Mouse (Mus musculus): ENCODE measurements around the gene Chd1l. TPM values are rescaled to one million over a fixed set of nuclear protein-coding genes. Genes with fewer than 3 reads are reported as not detected.

Chd1l gene
- polyA plus RNA-seq, 2 experiments, result 12.8 to 13.5 TPM

DNA sequence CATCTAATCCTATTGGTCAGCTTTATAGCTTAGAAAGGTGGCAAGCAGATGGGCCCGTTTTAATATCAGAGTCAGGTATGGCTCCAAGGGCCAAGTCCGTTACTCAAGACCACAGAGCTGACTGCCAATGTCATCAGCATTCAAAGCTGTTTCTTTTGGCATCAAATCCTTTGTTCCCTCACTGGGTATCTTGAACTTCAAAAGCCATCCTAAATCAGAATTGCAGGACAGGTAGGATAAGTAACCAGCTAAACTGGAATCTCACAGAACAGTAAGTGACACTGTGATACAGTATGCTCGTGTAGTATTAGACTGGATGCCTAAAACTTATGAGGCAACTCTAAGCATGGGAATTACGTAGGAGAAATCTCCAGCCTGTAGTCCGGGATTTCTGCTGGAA lies 16.9 kb downstream of the Chd1l start:
- no peak for ATAC-seq (ENCODE audit: low FRiP score, low read depth)
- Histone ChIP-seq H3K4me3 (replicated peaks; ENCODE audit: low read length) (no peak overlapping the region), H3K4me2 (replicated peaks; ENCODE audit: low read depth, low read length, severe bottlenecking) (no peak overlapping the region), H3K4me1 (ENCODE audit: control insufficient read depth, insufficient read depth, low read length) (no peaks in the 10 kb centered on the region), H3K9ac (ENCODE audit: low read depth, low read length, severe bottlenecking) (no peak overlapping the region), H3K9me3 (ENCODE audit: control insufficient read depth, low read length) (no peaks in the 10 kb centered on the region), H3K27me3 (ENCODE audit: control insufficient read depth, insufficient read depth, low read length) (no peaks in the 10 kb centered on the region), H3K36me3 (ENCODE audit: control insufficient read depth, insufficient read depth, low read length) (peaks cover 15% of the 10 kb centered on the region; the same call in 1 of the 2 replicates), H3K27ac (replicated peaks; ENCODE audit: low read depth, low read length) (no peak overlapping the region)
- no peak for DNase-seq (ENCODE audit: low spot score)
- no peak for TF ChIP-seq POLR2A (IDR thresholded peaks at IDR 0.05; ENCODE audit: borderline replicate concordance, extremely low read depth, insufficient read depth, insufficient read length)
- 91% methylated on average over 5 of the region's 5 CpGs for WGBS

DNA sequence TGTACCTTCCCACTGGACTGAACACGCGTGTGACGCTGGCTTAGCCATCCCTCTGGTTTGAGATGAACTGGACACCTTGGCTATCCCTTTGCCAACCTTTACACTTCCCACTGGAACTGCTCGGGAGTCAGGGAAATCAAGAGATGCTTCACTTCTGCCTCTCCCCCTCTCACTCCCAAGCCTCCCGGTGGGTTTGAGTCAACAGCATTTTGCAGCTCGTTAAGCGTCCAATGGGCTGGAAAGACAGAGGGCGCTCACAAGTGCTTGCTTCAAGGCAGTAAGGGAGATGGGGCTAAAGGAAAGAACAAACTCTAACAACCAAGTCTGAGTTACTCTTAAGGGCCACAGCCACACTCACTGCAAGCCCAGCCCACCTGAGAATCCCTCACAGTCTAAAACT lies 19.3 kb downstream of the Chd1l start:
- Histone ChIP-seq H3K4me3 (replicated peaks; ENCODE audit: low read length) (no peak overlapping the region), H3K27me3 (ENCODE audit: control insufficient read depth, insufficient read depth, low read length) (no peaks in the 10 kb centered on the region), H3K9ac (ENCODE audit: low read depth, low read length, severe bottlenecking) (no peak overlapping the region), H3K36me3 (ENCODE audit: control insufficient read depth, insufficient read depth, low read length) (peaks cover 19% of the 10 kb centered on the region; the same call in 1 of the 2 replicates), H3K4me2 (replicated peaks; ENCODE audit: low read depth, low read length, severe bottlenecking) (no peak overlapping the region), H3K4me1 (ENCODE audit: control insufficient read depth, insufficient read depth, low read length) (no peaks in the 10 kb centered on the region), H3K9me3 (ENCODE audit: control insufficient read depth, low read length) (no peaks in the 10 kb centered on the region), H3K27ac (replicated peaks; ENCODE audit: low read depth, low read length) (no peak overlapping the region)
- ATAC-seq (ENCODE audit: low FRiP score, low read depth) (no peak), DNase-seq (ENCODE audit: low spot score) (no peak)
- 64% methylated on average over 8 of the region's 8 CpGs for WGBS
- no peak for TF ChIP-seq POLR2A (IDR thresholded peaks at IDR 0.05; ENCODE audit: borderline replicate concordance, extremely low read depth, insufficient read depth, insufficient read length)

DNA sequence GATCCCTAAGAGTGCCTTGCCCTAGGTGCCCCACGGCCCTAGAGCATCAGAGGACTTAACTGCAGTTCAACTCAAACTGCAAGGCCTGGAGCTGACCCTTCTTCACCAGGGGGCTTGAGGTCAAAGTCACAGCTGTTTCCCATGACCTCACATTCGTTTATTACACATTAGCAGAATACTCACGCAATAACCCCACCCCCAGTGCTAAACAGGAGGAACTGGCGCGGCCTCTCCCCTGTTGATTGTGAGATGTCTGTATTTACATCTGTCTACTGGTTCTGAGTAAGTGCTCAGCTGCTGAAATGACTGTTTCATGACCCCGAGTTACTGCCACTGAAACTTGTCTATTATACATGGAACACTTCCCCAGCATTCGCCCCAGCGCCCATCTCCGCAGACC lies 22.3 kb downstream of the Chd1l start:
- DNase-seq (ENCODE audit: low spot score) (no peak), ATAC-seq (ENCODE audit: low FRiP score, low read depth) (no peak)
- no peak overlapping the region for H3K27ac ChIP-seq (replicated peaks; ENCODE audit: low read depth, low read length)
- H3K4me3 ChIP-seq (replicated peaks; ENCODE audit: low read length), result no peak overlapping the region
- WGBS, result 72% methylated on average over 9 of the region's 9 CpGs
- H3K27me3 ChIP-seq (ENCODE audit: control insufficient read depth, insufficient read depth, low read length), result no peaks in the 10 kb centered on the region
- H3K9ac ChIP-seq (ENCODE audit: low read depth, low read length, severe bottlenecking), result no peak overlapping the region
- H3K36me3 ChIP-seq (ENCODE audit: control insufficient read depth, insufficient read depth, low read length), result peaks cover 19% of the 10 kb centered on the region; the same call in 1 of the 2 replicates
- TF ChIP-seq POLR2A (IDR thresholded peaks at IDR 0.05; ENCODE audit: borderline replicate concordance, extremely low read depth, insufficient read depth, insufficient read length), result no peak
- H3K4me2 ChIP-seq (replicated peaks; ENCODE audit: low read depth, low read length, severe bottlenecking), result no peak overlapping the region
- no peaks in the 10 kb centered on the region for H3K4me1 ChIP-seq (ENCODE audit: control insufficient read depth, insufficient read depth, low read length)
- no peaks in the 10 kb centered on the region for H3K9me3 ChIP-seq (ENCODE audit: control insufficient read depth, low read length)

DNA sequence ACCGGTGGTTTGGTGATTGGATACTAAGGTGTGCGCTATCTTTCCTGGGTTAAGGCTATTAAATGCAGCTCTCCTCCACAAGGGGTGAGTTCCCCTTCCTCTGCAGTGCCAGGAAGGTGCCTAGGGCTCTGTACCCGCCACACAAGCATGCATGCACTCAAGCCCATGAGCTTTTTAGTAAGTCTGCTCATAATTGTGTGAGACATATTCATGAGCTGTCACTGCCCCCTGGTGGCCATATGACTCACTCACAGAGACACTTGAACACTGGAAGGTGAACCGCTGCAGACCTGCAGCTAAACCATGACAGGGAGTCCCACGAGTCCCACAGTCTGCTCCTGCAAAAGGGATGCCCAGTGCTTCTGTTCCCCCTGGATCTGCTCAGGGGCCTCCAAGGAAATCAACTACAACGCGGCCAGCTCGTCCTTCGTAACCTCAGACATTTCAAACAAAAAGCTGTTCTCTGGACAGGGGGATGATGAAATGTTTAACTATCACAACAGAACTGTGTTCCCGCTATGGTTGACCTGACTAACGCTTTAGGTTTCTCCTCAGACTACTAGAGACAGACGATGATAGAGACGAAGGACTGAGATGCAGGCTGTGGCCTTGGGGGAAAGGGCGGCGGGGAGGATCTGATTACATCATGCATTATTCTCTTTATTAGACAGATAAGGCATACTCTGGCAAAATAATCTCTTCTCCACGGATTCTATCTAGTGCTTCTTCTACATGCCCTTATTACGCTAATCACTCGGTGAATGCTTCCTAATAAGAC lies 24.4 kb downstream of the Chd1l start:
- peaks cover 28% of the 10 kb centered on the region for H3K36me3 ChIP-seq (ENCODE audit: control insufficient read depth, insufficient read depth, low read length)
- H3K27me3 ChIP-seq (ENCODE audit: control insufficient read depth, insufficient read depth, low read length), result no peaks in the 10 kb centered on the region
- no peak overlapping the region for H3K27ac ChIP-seq (replicated peaks; ENCODE audit: low read depth, low read length)
- no peaks in the 10 kb centered on the region for H3K9me3 ChIP-seq (ENCODE audit: control insufficient read depth, low read length)
- TF ChIP-seq POLR2A (IDR thresholded peaks at IDR 0.05; ENCODE audit: borderline replicate concordance, extremely low read depth, insufficient read depth, insufficient read length), result no peak
- H3K4me3 ChIP-seq (replicated peaks; ENCODE audit: low read length), result no peak overlapping the region
- DNase-seq (ENCODE audit: low spot score) (peak; percentile 89), ATAC-seq (ENCODE audit: low FRiP score, low read depth) (no peak; the same call in 1 of the 2 replicates)
- H3K9ac ChIP-seq (ENCODE audit: low read depth, low read length, severe bottlenecking), result no peak overlapping the region
- WGBS, result 71% methylated on average over 18 of the region's 18 CpGs
- no peak overlapping the region for H3K4me2 ChIP-seq (replicated peaks; ENCODE audit: low read depth, low read length, severe bottlenecking)
- no peaks in the 10 kb centered on the region for H3K4me1 ChIP-seq (ENCODE audit: control insufficient read depth, insufficient read depth, low read length)

DNA sequence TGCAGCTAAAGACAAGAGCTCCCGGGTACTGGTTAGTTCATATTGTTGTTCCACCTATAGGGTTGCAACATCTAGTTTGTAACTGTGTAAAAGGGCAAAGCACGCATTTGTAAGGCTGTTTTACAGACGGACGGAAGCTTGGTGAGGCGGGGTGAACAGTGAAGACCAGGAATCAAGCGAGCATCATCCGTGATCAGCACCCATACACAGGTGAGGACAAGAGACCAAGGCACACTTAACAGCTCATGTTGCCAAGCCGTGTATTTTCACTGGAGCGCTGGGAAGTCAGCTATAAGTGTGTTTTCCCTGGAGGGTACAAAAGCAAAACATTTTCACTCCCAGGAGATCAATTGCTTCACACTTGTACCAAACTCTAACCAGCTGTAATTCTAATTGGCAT lies 36.2 kb downstream of the Chd1l start:
- no peak overlapping the region for H3K4me2 ChIP-seq (replicated peaks; ENCODE audit: low read depth, low read length, severe bottlenecking)
- H3K27ac ChIP-seq (replicated peaks; ENCODE audit: low read depth, low read length), result no peak overlapping the region
- H3K4me3 ChIP-seq (replicated peaks; ENCODE audit: low read length), result no peak overlapping the region
- 0 out of 2 replicates have a peak, but pooled peaks cover 8% of the 10 kb centered on the region for H3K36me3 ChIP-seq (ENCODE audit: control insufficient read depth, insufficient read depth, low read length)
- no peaks in the 10 kb centered on the region for H3K9me3 ChIP-seq (ENCODE audit: control insufficient read depth, low read length)
- no peak for DNase-seq (ENCODE audit: low spot score)
- no peaks in the 10 kb centered on the region for H3K27me3 ChIP-seq (ENCODE audit: control insufficient read depth, insufficient read depth, low read length)
- 68% methylated on average over 9 of the region's 9 CpGs for WGBS
- no peaks in the 10 kb centered on the region for H3K4me1 ChIP-seq (ENCODE audit: control insufficient read depth, insufficient read depth, low read length)
- no peak for TF ChIP-seq POLR2A (IDR thresholded peaks at IDR 0.05; ENCODE audit: borderline replicate concordance, extremely low read depth, insufficient read depth, insufficient read length)
- ATAC-seq (ENCODE audit: low FRiP score, low read depth), result no peak
- H3K9ac ChIP-seq (ENCODE audit: low read depth, low read length, severe bottlenecking), result no peak overlapping the region

Data from limb, embryonic 14.5 days (tissue).